Mouse (Mus musculus): ENCODE results near the gene Hdac4.

The Hdac4 gene

DNA sequence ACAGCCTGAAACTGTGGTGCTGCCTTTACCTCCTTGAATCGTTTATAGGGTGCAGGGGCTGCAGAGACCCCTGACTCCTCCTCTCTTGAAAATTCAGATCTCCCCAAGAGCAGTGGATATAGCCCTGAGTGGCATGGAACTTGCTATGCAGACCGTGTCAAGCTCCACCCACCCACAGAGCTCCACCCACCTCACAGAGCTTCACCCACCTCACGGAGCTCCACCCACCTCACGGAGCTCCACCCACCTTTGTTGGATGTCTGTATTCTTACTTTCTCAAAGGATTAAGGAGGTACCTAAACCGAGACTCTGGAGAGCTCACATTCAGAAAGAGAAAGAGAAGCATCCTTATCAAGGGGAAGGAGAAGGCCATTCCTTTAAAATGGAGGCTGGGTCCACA, 279.5 kb downstream of the Hdac4 start:
- no peak for DNase-seq

- no peak for DNase-seq
Measured at GRCm38 (mm10) chr1:91914648-91915047, 280.9 kb downstream of the Hdac4 start.

GRCm38 (mm10) chr1:91913850-91914249, 281.6 kb downstream of the Hdac4 start:
- peak; percentile 59 for DNase-seq

- no peak for DNase-seq
Measured at GRCm38 (mm10) chr1:91912227-91913119, 283.0 kb downstream of the Hdac4 start.

DNA sequence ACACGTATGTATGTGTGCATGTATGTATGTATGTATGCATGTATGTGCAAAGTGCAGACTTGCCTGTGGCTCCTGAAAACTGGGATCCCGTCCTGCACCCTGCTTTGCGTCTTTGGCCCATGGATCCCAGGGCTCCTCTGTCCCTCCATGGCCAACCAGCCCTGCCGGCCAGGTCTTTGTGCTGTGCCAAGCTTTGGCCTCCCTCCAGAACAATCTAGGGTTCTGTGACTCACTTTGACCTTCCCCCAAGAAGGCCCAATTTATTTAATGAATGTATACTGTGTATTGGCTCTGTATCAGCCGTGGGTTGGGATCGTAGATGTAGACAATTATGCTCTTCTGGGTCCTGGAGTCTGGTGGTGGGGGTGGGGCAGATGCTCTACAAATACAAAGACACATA, 290.2 kb downstream of the Hdac4 start:
- no peak for DNase-seq

- no peak for DNase-seq
Measured at GRCm38 (mm10) chr1:91903241-91903981, 292.1 kb downstream of the Hdac4 start.

GRCm38 (mm10) chr1:91897078-91897477, 298.4 kb downstream of the Hdac4 start:
- DNase-seq = no peak

DNA sequence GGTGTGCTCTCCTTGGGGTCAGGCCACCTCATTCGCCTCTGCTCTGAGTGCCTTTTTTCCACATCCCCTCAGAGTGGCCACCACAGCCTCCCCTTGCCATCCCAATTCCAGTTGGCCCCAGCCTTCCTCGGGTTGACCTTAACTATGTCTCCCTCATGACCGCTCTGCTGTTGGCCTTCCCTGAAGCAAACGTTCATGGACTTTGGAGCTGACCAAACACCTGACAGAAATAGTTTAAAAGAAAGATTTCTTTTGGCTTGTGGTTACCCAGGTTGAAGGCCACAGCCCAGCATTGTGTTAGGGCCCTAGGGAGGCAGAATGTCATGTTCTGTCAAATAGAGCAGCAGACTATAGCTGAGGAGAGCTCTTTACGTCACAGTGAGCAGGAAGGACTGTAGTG, 301.2 kb downstream of the Hdac4 start:
- DNase-seq = no peak

GRCm38 (mm10) chr1:91893598-91893997, 301.9 kb downstream of the Hdac4 start:
- DNase-seq = no peak

GRCm38 (mm10) chr1:91883115-91883514, 312.4 kb downstream of the Hdac4 start:
- DNase-seq = no peak

GRCm38 (mm10) chr1:91880899-91881298, 314.6 kb downstream of the Hdac4 start:
- DNase-seq = no peak

- DNase-seq = no peak
Measured at GRCm38 (mm10) chr1:91880156-91880555, 315.3 kb downstream of the Hdac4 start.
